Mouse (Mus musculus): ENCODE results near the gene Scnn1g.

The Scnn1g gene

GRCm38 (mm10) chr7:121768983-121769382 is 34.7 kb downstream of the Scnn1g start:
- in situ Hi-C loops (cut with MboI, MseI), result no loop called here

GRCm38 (mm10) chr7:121778553-121778952 is 44.3 kb downstream of the Scnn1g start:
- in situ Hi-C loops (cut with MboI, MseI), result no loop called here

GRCm38 (mm10) chr7:121778980-121779379 is 44.7 kb downstream of the Scnn1g start:
- in situ Hi-C loops (cut with MboI, MseI), result no loop called here

- in situ Hi-C loops (cut with MboI, MseI), result no loop called here
Observed at GRCm38 (mm10) chr7:121779409-121779808, 45.1 kb downstream of the Scnn1g start.

GRCm38 (mm10) chr7:121782188-121782909 is 48.1 kb downstream of the Scnn1g start:
- in situ Hi-C loops (cut with MboI, MseI), result no loop called here

GRCm38 (mm10) chr7:121785651-121786228 is 51.5 kb downstream of the Scnn1g start:
- in situ Hi-C loops (cut with MboI, MseI), result no loop called here

GRCm38 (mm10) chr7:121797781-121798180 is 63.5 kb downstream of the Scnn1g start:
- in situ Hi-C loops (cut with MboI, MseI), result no loop called here

- in situ Hi-C loops (cut with MboI, MseI), result no loop called here
Observed at GRCm38 (mm10) chr7:121802471-121802870, 68.2 kb downstream of the Scnn1g start.

GRCm38 (mm10) chr7:121803011-121803410 is 68.7 kb downstream of the Scnn1g start:
- in situ Hi-C loops (cut with MboI, MseI), result no loop called here

- in situ Hi-C loops (cut with MboI, MseI), result no loop called here
Observed at GRCm38 (mm10) chr7:121805811-121806496, 71.7 kb downstream of the Scnn1g start.

GRCm38 (mm10) chr7:121807726-121808580 is 73.7 kb downstream of the Scnn1g start:
- in situ Hi-C loops (cut with MboI, MseI), result no loop called here
